Mouse (Mus musculus): ENCODE results near the gene Asrgl1. TPM values are rescaled to one million over a fixed set of nuclear protein-coding genes. Genes with fewer than 3 reads are reported as not detected.
"Not testable (repeated sequence)": the region's sequence is repeated elsewhere in the genome, so short reads cannot be mapped to it uniquely, and the experiment has no call there.

Asrgl1 gene
- polyA plus RNA-seq (2016; fragmentation: Nextera tagmentation; extraction: Ambion mirVana) = 23.2 and 24.0 TPM in 2 replicates

DNA sequence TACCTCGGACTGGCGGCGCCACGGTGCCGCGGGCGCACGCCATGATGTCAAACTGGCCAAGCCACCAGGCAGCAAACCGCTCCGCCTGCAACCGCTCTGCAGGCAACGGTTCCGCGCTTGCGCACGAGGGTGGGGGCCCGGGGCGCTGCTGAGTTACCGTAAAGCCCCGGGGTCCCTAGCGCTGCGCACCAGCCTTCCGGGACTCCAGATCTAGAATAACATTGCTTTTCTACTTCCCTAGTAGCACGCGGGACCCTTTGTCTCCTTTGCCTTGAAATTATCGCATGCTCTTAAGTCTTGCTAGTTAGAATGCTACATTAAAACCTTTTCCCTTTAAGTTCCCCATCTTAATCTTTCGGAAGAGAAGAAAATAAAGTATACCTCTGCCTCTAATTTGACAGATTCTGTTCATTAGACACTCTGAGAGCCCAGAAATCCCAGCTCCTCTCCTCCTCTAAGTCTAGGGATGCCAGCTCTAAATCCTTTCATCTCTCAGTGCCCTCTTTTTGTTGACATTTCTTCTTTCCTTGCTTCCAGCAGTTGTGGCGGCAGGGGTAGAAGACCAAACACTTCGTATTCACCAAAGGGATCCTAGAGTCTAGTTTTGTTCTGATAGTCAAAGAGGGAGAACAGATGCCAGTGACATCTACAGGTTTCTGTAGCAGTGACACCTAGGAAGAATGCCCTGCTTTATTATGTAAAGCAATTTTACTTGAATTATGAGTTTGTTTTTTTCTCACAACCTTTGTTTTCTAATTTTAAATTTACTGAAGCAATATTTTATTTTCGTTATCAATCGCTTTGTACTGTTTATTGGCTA lies at the start of gene Asrgl1:
Gene Asrgl1, minus strand, starts transcription at position 125 of the 820 bp plus-strand sequence.
- no peaks in the 10 kb centered on the region; the same call in 1 of the 2 replicates for H3K4me1 ChIP-seq (replicated peaks)
- H3K4me2 ChIP-seq = peak within 1 kb of the TSS; percentile 82
- no peaks in the 10 kb centered on the region for H3K27me3 ChIP-seq
- ATAC-seq (ENCODE audit: insufficient number of reproducible peaks, insufficient read depth, low FRiP score, low TSS enrichment, low read depth) = peak; percentile 96
- H3K9ac ChIP-seq (replicated peaks) = peak within 1 kb of the TSS; percentile 67
- H3K4me3 ChIP-seq (replicated peaks) = peak within 1 kb of the TSS; percentile 60
- no peaks in the 10 kb centered on the region for H3K9me3 ChIP-seq
- H3K36me3 ChIP-seq = peaks cover 5% of the 10 kb centered on the region; the same call in 1 of the 2 replicates
- WGBS = 12% methylated on average over 31 of the region's 31 CpGs
- H3K27ac ChIP-seq = peak within 1 kb of the TSS; percentile 58

DNA sequence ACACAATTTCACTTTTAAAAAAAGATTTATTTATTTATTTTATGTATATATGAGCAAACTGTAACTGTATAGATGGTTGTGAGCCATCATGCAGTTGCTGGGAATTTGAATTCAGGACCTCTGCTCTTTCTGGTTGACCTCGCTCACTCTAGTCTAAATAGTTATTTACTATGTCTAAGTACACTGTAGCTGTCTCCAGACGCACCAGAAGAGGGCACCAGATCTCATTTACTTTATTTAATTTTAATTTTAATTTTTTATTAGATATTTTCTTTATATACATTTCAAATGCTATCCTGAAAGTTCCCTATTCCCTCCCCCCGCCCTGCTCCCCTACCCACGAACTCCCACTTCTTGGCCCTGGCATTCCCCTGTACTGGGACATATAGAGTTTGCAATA lies 10.8 kb upstream of the Asrgl1 start:
- Histone ChIP-seq H3K4me2 (no peak overlapping the region), H3K27me3 (no peaks in the 10 kb centered on the region), H3K27ac (no peak overlapping the region), H3K9ac (replicated peaks) (no peak overlapping the region), H3K9me3 (0 out of 2 replicates have a peak, but pooled peaks cover 3% of the 10 kb centered on the region), H3K36me3 (no peaks in the 10 kb centered on the region), H3K4me1 (replicated peaks) (no peaks in the 10 kb centered on the region), H3K4me3 (replicated peaks) (no peak overlapping the region)
- 74% methylated on average over 4 of the region's 4 CpGs for WGBS
- ATAC-seq (ENCODE audit: insufficient number of reproducible peaks, insufficient read depth, low FRiP score, low TSS enrichment, low read depth) = no peak

DNA sequence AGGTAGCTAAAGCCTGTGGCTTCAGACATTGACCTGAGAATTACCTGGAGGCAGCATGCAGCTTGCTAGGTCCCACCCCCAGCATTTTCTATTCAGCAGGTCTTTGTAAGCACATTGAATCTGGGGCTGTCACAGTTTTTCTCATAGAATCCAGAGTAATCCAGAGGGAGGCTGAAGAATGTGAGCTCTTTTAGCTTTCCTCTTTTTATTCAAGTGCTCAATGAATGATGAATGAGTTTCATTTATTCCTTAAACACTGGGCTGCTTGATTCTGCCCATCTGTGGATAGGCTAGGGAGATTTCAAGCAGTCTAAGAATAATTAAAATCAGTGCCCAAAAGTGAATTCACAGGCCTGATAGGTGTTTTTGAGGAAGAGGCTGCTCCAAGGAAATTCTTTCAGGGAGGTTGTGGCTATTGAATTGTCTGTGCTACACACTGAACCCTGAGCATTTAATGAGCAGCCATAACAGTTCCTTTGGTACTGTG lies 8.2 kb upstream of the Asrgl1 start:
- H3K4me1 ChIP-seq (replicated peaks) = no peaks in the 10 kb centered on the region
- no peaks in the 10 kb centered on the region for H3K27me3 ChIP-seq
- no peak overlapping the region for H3K4me3 ChIP-seq (replicated peaks)
- ATAC-seq (ENCODE audit: insufficient number of reproducible peaks, insufficient read depth, low FRiP score, low TSS enrichment, low read depth) = no peak
- peak overlapping the region; percentile 67 for H3K27ac ChIP-seq
- no peaks in the 10 kb centered on the region for H3K9me3 ChIP-seq
- no peaks in the 10 kb centered on the region for H3K36me3 ChIP-seq
- no peak overlapping the region for H3K9ac ChIP-seq (replicated peaks)
- H3K4me2 ChIP-seq = no peak overlapping the region

DNA sequence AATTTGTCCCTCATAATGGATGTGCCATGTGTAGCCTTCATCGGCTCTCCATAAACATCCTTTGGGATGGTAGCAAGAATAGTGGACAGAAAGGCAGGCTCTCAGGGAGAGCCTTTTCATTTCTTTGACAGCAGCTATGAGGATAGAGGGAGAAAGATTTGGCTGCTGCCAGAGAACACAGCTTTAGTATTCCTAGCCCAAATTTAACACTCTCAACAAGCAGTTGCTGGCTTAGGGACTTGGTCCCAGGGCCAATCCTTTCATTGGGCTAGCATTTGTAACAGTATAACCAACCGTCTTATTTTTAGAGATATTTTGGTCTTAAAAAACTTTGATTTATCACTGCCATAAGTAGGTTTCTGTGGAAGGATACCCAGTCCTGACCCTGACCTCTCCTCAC lies 7.8 kb upstream of the Asrgl1 start:
- Histone ChIP-seq H3K4me1 (replicated peaks) (no peaks in the 10 kb centered on the region), H3K36me3 (no peaks in the 10 kb centered on the region), H3K27me3 (no peaks in the 10 kb centered on the region), H3K4me3 (replicated peaks) (no peak overlapping the region), H3K4me2 (no peak overlapping the region), H3K9me3 (no peaks in the 10 kb centered on the region), H3K9ac (replicated peaks) (no peak overlapping the region), H3K27ac (peak overlapping the region; percentile 74)
- WGBS = 71% methylated on average over 2 of the region's 2 CpGs
- no peak for ATAC-seq (ENCODE audit: insufficient number of reproducible peaks, insufficient read depth, low FRiP score, low TSS enrichment, low read depth)

DNA sequence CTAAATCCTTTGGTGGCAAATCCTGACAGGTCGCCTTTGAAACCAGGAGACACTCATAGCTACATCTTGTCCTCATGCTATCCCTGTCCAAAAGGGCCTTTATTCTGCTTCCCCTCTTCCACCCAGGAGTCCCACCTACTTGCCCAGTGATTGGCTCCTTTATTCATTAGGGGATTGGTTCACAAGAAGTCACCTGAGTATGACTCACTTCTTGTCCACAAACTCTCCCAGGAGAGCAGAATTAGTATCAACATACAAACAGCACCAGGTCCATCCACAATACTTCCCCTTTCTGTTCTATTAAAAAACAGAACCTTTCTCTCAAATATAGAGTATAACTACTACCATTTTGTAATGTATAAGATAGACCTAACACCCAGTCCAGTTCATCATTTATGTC lies 4.9 kb upstream of the Asrgl1 start:
- H3K4me3 ChIP-seq (replicated peaks); H3K4me2 ChIP-seq; H3K27ac ChIP-seq; H3K36me3 ChIP-seq; H3K9me3 ChIP-seq; H3K27me3 ChIP-seq; ATAC-seq (ENCODE audit: insufficient number of reproducible peaks, insufficient read depth, low FRiP score, low TSS enrichment, low read depth); H3K9ac ChIP-seq (replicated peaks); H3K4me1 ChIP-seq (replicated peaks): not testable (repeated sequence)
- 70% methylated on average over 1 of the region's 1 CpGs for WGBS

DNA sequence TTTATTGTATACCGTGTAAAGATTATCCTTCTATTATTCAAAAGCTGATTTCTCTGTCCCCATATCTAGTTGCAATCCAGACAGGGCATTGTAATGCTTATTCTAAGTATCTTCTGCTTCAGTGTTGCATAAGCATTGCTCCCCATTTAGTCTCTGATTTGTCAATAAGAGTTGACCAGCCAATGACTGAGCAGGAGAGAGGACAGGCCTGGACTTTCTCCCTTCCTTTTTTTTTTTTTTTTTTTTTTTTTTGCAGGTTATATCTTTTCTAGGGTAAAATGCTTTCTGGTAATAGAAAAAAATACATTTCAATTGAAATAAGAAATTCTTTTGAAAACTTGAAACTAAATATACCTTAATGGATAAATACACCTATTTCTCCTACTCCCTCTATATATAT lies 1.7 kb upstream of the Asrgl1 start:
- no peak overlapping the region for H3K4me2 ChIP-seq
- WGBS = 91% methylated on average over 1 of the region's 1 CpGs
- H3K4me3 ChIP-seq (replicated peaks) = no peak overlapping the region
- peaks cover 5% of the 10 kb centered on the region; the same call in 1 of the 2 replicates for H3K36me3 ChIP-seq
- H3K27ac ChIP-seq = no peak overlapping the region
- no peaks in the 10 kb centered on the region; the same call in 1 of the 2 replicates for H3K4me1 ChIP-seq (replicated peaks)
- no peak overlapping the region for H3K9ac ChIP-seq (replicated peaks)
- H3K9me3 ChIP-seq = no peaks in the 10 kb centered on the region
- ATAC-seq (ENCODE audit: insufficient number of reproducible peaks, insufficient read depth, low FRiP score, low TSS enrichment, low read depth) = no peak
- no peaks in the 10 kb centered on the region for H3K27me3 ChIP-seq

DNA sequence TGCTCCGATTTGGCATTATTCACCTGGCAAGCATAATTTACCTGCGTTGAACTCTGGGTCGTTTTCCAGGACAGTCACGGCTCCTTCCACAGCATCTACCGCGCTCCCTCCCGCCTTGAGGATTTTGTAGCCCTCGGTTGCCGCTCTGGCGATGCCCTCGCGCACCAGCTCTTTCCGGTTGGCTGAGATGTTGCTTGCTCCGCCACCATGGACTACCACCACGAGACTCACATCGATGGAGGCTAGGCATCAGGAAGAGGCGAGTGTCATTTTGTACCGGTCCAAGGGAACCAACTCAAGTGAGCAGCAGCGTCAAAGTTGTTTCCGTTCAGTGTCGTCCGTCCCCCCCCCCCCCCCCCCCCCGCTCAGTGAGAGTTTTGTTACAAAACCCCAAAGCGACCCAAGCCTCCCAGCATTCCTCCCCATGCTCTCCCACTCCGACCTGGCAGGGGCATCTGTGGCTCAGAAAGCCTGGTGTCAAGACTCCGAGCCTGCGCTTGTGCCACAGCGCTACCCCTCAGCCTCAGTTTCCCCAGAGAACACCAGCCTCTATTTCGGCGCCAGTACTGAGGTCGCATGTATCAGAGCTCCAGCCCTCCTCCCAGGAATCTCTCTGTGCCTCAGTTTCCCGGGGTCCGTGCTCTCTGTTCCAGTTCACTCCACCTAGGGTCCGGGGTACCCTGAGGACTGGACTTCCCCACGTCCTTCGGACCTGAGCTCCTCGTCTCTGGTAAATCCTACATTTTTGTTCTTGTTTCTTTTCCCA lies 507 bp downstream of the Asrgl1 start:
- peak; percentile 80 for ATAC-seq (ENCODE audit: insufficient number of reproducible peaks, insufficient read depth, low FRiP score, low TSS enrichment, low read depth)
- peaks cover 5% of the 10 kb centered on the region; the same call in 1 of the 2 replicates for H3K36me3 ChIP-seq
- H3K9me3 ChIP-seq = no peaks in the 10 kb centered on the region
- H3K4me1 ChIP-seq (replicated peaks) = no peaks in the 10 kb centered on the region; the same call in 1 of the 2 replicates
- no peaks in the 10 kb centered on the region for H3K27me3 ChIP-seq
- H3K27ac ChIP-seq = peak overlapping the region; percentile 58
- peak overlapping the region; percentile 82 for H3K4me2 ChIP-seq
- 2% methylated on average over 37 of the region's 37 CpGs for WGBS
- peak overlapping the region; percentile 60 for H3K4me3 ChIP-seq (replicated peaks)
- H3K9ac ChIP-seq (replicated peaks) = peak overlapping the region; percentile 67

DNA sequence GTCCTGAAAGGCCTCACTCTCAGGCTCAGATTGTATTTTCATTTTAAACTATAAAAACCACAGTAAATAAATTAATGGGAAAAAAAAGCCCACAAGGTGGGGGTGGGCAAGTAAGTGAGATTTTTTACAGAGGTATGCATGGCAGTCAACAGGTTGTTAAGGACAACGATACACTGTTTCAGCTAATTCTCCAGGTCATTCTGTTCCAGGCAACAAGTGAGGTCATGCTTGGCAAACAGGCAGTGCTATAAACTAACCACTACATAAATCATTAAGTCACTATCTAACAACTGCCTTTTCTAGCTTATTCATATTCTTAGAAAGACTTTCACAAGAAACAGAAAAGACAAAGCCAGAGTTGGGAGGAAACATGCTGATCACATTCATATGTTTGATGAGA lies 5.4 kb downstream of the Asrgl1 start:
- peaks cover 17% of the 10 kb centered on the region for H3K36me3 ChIP-seq
- H3K27ac ChIP-seq = no peak overlapping the region
- H3K4me2 ChIP-seq = no peak overlapping the region
- WGBS = 23% methylated on average over 1 of the region's 1 CpGs
- H3K9ac ChIP-seq (replicated peaks) = no peak overlapping the region
- no peaks in the 10 kb centered on the region for H3K27me3 ChIP-seq
- no peak overlapping the region for H3K4me3 ChIP-seq (replicated peaks)
- no peaks in the 10 kb centered on the region for H3K9me3 ChIP-seq
- ATAC-seq (ENCODE audit: insufficient number of reproducible peaks, insufficient read depth, low FRiP score, low TSS enrichment, low read depth) = peak; percentile 34; the same call in 1 of the 2 replicates
- no peaks in the 10 kb centered on the region; the same call in 1 of the 2 replicates for H3K4me1 ChIP-seq (replicated peaks)

DNA sequence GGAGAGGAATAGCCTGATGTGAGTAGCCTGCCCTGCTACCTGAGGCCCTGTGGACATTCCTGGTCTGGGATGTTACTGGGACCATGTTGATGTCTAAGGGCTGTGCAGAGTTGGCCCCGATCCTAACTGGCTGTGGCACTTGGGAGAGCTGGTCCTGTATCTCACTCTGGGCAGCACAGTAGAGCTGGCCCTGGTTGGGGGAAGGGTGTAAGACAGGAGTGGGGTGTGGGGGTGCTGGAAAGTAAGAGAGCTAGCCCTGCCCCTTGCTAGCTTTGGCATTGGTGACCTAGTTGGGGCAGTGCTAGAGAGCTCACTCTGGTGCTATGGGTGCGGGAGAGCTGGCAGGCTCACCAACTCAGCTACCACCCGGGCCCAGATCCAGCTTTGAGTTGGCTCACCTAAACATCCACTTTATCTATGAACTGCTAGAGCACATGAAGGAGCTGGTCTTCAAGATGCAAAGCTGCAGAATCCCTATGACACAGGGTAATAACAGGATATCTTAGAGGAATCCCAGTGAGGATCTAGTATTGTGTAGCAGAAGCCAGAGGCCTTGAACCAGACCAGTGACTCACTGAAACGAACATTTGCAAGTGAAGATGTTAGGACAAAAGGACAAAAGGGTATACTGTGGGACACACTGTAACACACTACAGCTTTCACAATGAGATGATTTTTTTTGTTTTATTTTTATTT lies 6.8 kb downstream of the Asrgl1 start:
- Histone ChIP-seq H3K36me3 (peaks cover 17% of the 10 kb centered on the region), H3K4me3 (replicated peaks) (no peak overlapping the region), H3K4me2 (no peak overlapping the region), H3K9me3 (no peaks in the 10 kb centered on the region), H3K4me1 (replicated peaks) (no peaks in the 10 kb centered on the region; the same call in 1 of the 2 replicates), H3K27me3 (no peaks in the 10 kb centered on the region), H3K9ac (replicated peaks) (no peak overlapping the region), H3K27ac (no peak overlapping the region)
- WGBS = 93% methylated on average over 4 of the region's 4 CpGs
- ATAC-seq (ENCODE audit: insufficient number of reproducible peaks, insufficient read depth, low FRiP score, low TSS enrichment, low read depth) = no peak

DNA sequence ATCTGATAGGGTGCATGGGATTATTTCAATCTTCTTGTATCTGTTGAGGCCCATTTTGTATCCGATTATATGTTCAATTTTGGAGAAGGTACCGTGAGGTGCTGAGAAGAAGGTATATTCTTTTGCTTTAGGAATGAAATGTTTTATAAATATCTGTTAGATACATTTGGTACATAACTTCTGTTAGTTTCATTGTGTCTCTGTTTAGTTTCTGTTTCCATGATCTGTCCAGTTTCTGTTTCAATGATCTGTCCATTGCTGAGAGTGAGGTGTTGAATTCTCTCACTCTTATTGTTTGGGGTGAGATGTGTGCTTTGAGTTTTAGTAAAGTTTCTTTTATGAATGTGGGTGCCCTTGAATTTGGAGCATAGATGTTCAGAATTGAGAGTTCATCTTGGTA lies 11.4 kb downstream of the Asrgl1 start:
- H3K9ac ChIP-seq (replicated peaks); H3K27me3 ChIP-seq; H3K27ac ChIP-seq; H3K4me1 ChIP-seq (replicated peaks); H3K4me3 ChIP-seq (replicated peaks); H3K9me3 ChIP-seq; H3K4me2 ChIP-seq; ATAC-seq (ENCODE audit: insufficient number of reproducible peaks, insufficient read depth, low FRiP score, low TSS enrichment, low read depth): not testable (repeated sequence)
- WGBS = 96% methylated on average over 2 of the region's 2 CpGs
- H3K36me3 ChIP-seq = peaks cover 13% of the 10 kb centered on the region; the same call in 1 of the 2 replicates

DNA sequence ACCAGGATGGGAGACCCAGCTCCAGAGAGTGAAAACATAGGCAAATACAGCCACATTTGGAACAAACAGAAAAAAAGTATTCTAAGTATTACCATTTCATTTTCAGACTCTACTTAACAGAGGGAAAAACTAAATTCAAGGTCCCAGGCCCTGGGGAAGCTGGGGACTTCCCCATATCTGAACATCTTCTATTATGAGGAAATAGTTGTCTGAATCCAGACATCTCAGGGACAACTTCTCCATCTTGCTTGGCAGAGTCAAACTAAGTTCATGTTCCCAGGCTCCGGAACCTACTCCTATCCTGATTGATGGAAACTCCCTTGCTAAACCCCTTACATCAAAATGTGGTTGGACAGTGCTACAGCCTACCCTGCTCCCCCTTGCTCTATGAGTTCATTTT lies 13.0 kb downstream of the Asrgl1 start:
- Histone ChIP-seq H3K9ac (replicated peaks) (no peak overlapping the region), H3K36me3 (peaks cover 14% of the 10 kb centered on the region; the same call in 1 of the 2 replicates), H3K27me3 (no peaks in the 10 kb centered on the region), H3K4me3 (replicated peaks) (no peak overlapping the region), H3K9me3 (no peaks in the 10 kb centered on the region), H3K4me1 (replicated peaks) (no peaks in the 10 kb centered on the region), H3K4me2 (no peak overlapping the region), H3K27ac (no peak overlapping the region)
- ATAC-seq (ENCODE audit: insufficient number of reproducible peaks, insufficient read depth, low FRiP score, low TSS enrichment, low read depth) = no peak
- WGBS = 100% methylated on average over 1 of the region's 1 CpGs

Data from limb, embryonic 12.5 days (tissue).